Mouse (Mus musculus) hindbrain, postnatal 0 days (tissue): ENCODE measurements around the gene Kcna6. TPM values are rescaled to one million over a fixed set of nuclear protein-coding genes. Genes with fewer than 3 reads are reported as not detected.

Experiments
- ATAC-seq: fragments of 200-750 bp; cut with Nextera tagmentation; 2 replicates; pipeline ENCODE4 v1.8.0; 2017; ENCODE audit warnings: mild to moderate bottlenecking, moderate TSS enrichment, moderate library complexity
- DNase-seq: peaks from one replicate; pipeline ENCODE4 v3.0.0-alpha.2; 2015; ENCODE audit warnings: low spot score
- H3K27ac ChIP-seq: fragments of 300-500 bp; sonication (generic); 2 replicates; pipeline ENCODE4 v1.5.1; 2014; ENCODE audit warnings: mild to moderate bottlenecking
- H3K27me3 ChIP-seq: fragments of 300-500 bp; sonication (generic); 2 replicates; pipeline ENCODE4 v1.6.1; 2014; ENCODE audit warnings: low read length, mixed read lengths; ENCODE audit not compliant: insufficient read depth
- H3K36me3 ChIP-seq: fragments of 300-500 bp; sonication (generic); 2 replicates; pipeline ENCODE4 v1.6.1; 2014; ENCODE audit warnings: low read length, mixed read lengths; ENCODE audit not compliant: insufficient read depth
- H3K4me1 ChIP-seq: fragments of 300-500 bp; sonication (generic); 2 replicates; pipeline ENCODE4 v1.6.1; 2014; ENCODE audit warnings: antibody characterized with exemption, low read length, mixed read lengths; ENCODE audit not compliant: insufficient read depth
- H3K4me2 ChIP-seq: fragments of 300-500 bp; sonication (generic); 2 replicates; pipeline ENCODE4 v1.6.1; 2014; ENCODE audit warnings: low read depth, mild to moderate bottlenecking, low read length, moderate library complexity, mixed read lengths
- H3K4me3 ChIP-seq: fragments of 300-500 bp; sonication (generic); 2 replicates; pipeline ENCODE4 v1.5.1; 2014; ENCODE audit warnings: low read length
- H3K9ac ChIP-seq: fragments of 300-500 bp; sonication (generic); replicated peaks from 2 replicates; pipeline ENCODE4 v1.6.1; 2014; ENCODE audit warnings: mild to moderate bottlenecking, low read length, moderate library complexity, mixed read lengths
- H3K9me3 ChIP-seq: fragments of 300-500 bp; sonication (generic); 2 replicates; pipeline ENCODE4 v1.6.1; 2016; ENCODE audit warnings: low read length, mixed read lengths
- CTCF ChIP-seq: IDR thresholded peaks from 2 replicates; pipeline ENCODE4 v1.5.1; 2016; ENCODE audit warnings: antibody characterized with exemption, control low read depth, low read depth
- WGBS: fragments of 180-500 bp; shearing (Covaris S2); extraction: QIAGEN DNeasy Blood & Tissue Kit; methylation state at CpG from one replicate; pipeline ENCODE4 v1.1.7; 2014; 5-methylcytosine and 5-hydroxymethylcytosine counted together
- polyA plus RNA-seq: library from polyadenylated mRNA; unstranded; fragments of >200 nt; fragmentation: Nextera tagmentation; extraction: Ambion mirVana; gene quantifications from 2 replicates; pipeline ENCODE4 v1.2.1, GENCODE M21; 2015
- total RNA-seq: library from RNA; depleted of rRNA; stranded (reverse); fragments of >200 nt; gene quantifications from 2 replicates; pipeline ENCODE4 v1.2.3, GENCODE M21; 2014

The Kcna6 gene
- total and polyA plus RNA-seq, 2 experiments from 2014 or later = 23.6 to 67.5 TPM

GRCm38 (mm10) chr6:126772326-126772725 lies 31.9 kb upstream of the Kcna6 start:
- H3K4me1 ChIP-seq = peaks cover 12% of the 10 kb centered on the region; the same call in 1 of the 2 replicates
- DNase-seq (peak; percentile 70), ATAC-seq (peak; percentile 60)
- H3K27ac ChIP-seq = peak overlapping the region; percentile 48; the same call in 1 of the 2 replicates
- whole genome bisulfite sequencing = 49% methylated on average over 4 of the region's 4 CpGs
- no peak for TF ChIP-seq CTCF
- no peaks in the 10 kb centered on the region for H3K9me3 ChIP-seq
- H3K27me3 ChIP-seq = no peaks in the 10 kb centered on the region
- H3K4me3 ChIP-seq = no peak overlapping the region
- H3K36me3 ChIP-seq = no peaks in the 10 kb centered on the region
- no peak overlapping the region for H3K9ac ChIP-seq
- H3K4me2 ChIP-seq = no peak overlapping the region

- H3K36me3 ChIP-seq = no peaks in the 10 kb centered on the region
- no peaks in the 10 kb centered on the region for H3K27me3 ChIP-seq
- H3K4me3 ChIP-seq = no peak overlapping the region
- ATAC-seq = no peak
- H3K4me2 ChIP-seq = no peak overlapping the region
- H3K9me3 ChIP-seq = no peaks in the 10 kb centered on the region
- WGBS = 39% methylated on average over 12 of the region's 12 CpGs
- no peak overlapping the region for H3K9ac ChIP-seq
- no peak overlapping the region; the same call in 1 of the 2 replicates for H3K27ac ChIP-seq
- peak; percentile 55 for DNase-seq
- no peak for TF ChIP-seq CTCF
- H3K4me1 ChIP-seq = peaks cover 12% of the 10 kb centered on the region; the same call in 1 of the 2 replicates
These were observed 29.8 kb upstream of the Kcna6 start for GRCm38 (mm10) chr6:126770146-126770731.

- H3K4me3 ChIP-seq = no peak overlapping the region
- TF ChIP-seq CTCF = peak; percentile 12; the same call in 1 of the 2 replicates
- no peak overlapping the region for H3K9ac ChIP-seq
- no peaks in the 10 kb centered on the region for H3K9me3 ChIP-seq
- WGBS = 54% methylated on average over 11 of the region's 11 CpGs
- no peaks in the 10 kb centered on the region for H3K27me3 ChIP-seq
- peak; percentile 65 for DNase-seq
- H3K4me1 ChIP-seq = peaks cover 12% of the 10 kb centered on the region; the same call in 1 of the 2 replicates
- H3K4me2 ChIP-seq = no peak overlapping the region
- H3K36me3 ChIP-seq = no peaks in the 10 kb centered on the region
- peak overlapping the region; percentile 74; the same call in 1 of the 2 replicates for H3K27ac ChIP-seq
- ATAC-seq = no peak
These were observed 28.6 kb upstream of the Kcna6 start for GRCm38 (mm10) chr6:126768957-126769665.

- TF ChIP-seq CTCF = no peak
- ATAC-seq (peak; percentile 70), DNase-seq (peak; percentile 57)
- no peak overlapping the region for H3K4me2 ChIP-seq
- H3K9me3 ChIP-seq = no peaks in the 10 kb centered on the region
- no peaks in the 10 kb centered on the region for H3K27me3 ChIP-seq
- peak overlapping the region; percentile 74 for H3K27ac ChIP-seq
- no peak overlapping the region for H3K4me3 ChIP-seq
- WGBS = 20% methylated on average over 7 of the region's 7 CpGs
- no peaks in the 10 kb centered on the region for H3K36me3 ChIP-seq
- no peak overlapping the region for H3K9ac ChIP-seq
- H3K4me1 ChIP-seq = peaks cover 7% of the 10 kb centered on the region; the same call in 1 of the 2 replicates
These were observed 27.4 kb upstream of the Kcna6 start for GRCm38 (mm10) chr6:126767610-126768532.

GRCm38 (mm10) chr6:126766552-126766951 lies 26.1 kb upstream of the Kcna6 start:
- DNase-seq (peak; percentile 53), ATAC-seq (peak; percentile 57)
- no peak overlapping the region for H3K4me2 ChIP-seq
- H3K9me3 ChIP-seq = no peaks in the 10 kb centered on the region
- H3K4me3 ChIP-seq = no peak overlapping the region
- 58% methylated on average over 5 of the region's 5 CpGs for WGBS
- H3K9ac ChIP-seq = no peak overlapping the region
- H3K27ac ChIP-seq = peak overlapping the region; percentile 74
- TF ChIP-seq CTCF = no peak
- no peaks in the 10 kb centered on the region for H3K27me3 ChIP-seq
- peaks cover 7% of the 10 kb centered on the region; the same call in 1 of the 2 replicates for H3K4me1 ChIP-seq
- no peaks in the 10 kb centered on the region for H3K36me3 ChIP-seq

- H3K4me2 ChIP-seq = no peak overlapping the region
- H3K9me3 ChIP-seq = no peaks in the 10 kb centered on the region
- H3K27ac ChIP-seq = no peak overlapping the region
- no peak for DNase-seq
- H3K36me3 ChIP-seq = no peaks in the 10 kb centered on the region
- H3K4me1 ChIP-seq = peaks cover 4% of the 10 kb centered on the region; the same call in 1 of the 2 replicates
- H3K27me3 ChIP-seq = no peaks in the 10 kb centered on the region
- TF ChIP-seq CTCF = no peak
- H3K9ac ChIP-seq = no peak overlapping the region
- no peak overlapping the region for H3K4me3 ChIP-seq
- WGBS = 47% methylated on average over 11 of the region's 11 CpGs
- ATAC-seq = no peak
These were observed 24.2 kb upstream of the Kcna6 start for GRCm38 (mm10) chr6:126764563-126765091.
